Mouse (Mus musculus) cerebral cortex, adult 2 months (tissue): Measurements from ENCODE around the gene B4galt3.

ENCODE experiments used
- WGBS: fragments of 180-500 bp; shearing (Covaris S2); methylation state at CpG from one replicate; pipeline ENCODE4 v1.1.7; 2018; 5-methylcytosine and 5-hydroxymethylcytosine counted together

Gene B4galt3

DNA sequence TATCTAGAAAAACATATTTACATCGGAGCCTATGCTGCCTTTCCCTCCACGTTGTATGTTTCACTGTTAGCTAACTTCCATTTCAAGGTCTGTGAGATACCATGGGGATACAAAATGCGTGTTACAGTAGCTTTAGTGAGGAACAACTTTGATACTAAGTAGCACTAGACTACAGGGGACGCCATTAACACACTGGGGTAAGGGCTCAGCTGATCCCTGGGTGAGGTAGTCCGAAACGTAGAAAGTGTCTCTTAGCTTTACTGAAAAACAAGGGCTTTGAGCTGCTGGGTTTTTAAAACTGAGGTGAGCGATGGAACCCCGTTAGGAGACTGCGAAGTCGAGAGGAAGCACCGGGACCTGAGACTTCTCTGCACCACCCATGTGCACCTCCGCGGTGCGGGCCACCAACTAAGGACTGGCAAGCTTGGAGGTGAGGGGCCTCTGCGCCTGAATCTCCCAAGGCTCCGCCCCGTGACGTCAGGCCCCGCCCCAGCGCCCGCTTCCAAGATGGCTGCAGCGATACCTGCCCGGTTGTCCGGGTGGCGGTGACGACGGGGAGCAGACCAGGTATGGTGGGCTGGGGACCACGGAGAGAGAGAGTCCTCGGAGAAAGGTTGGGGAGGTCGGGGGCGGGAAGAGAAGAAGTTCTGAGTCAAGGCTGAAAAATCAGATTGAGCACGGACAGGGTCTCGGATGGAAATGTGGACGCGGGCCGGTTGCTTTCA, at the start of gene B4galt3:
Gene B4galt3, plus strand, starts transcription at position 481 of the 725 bp plus-strand sequence.
- WGBS: 3% methylated on average over 36 of the region's 36 CpGs

DNA sequence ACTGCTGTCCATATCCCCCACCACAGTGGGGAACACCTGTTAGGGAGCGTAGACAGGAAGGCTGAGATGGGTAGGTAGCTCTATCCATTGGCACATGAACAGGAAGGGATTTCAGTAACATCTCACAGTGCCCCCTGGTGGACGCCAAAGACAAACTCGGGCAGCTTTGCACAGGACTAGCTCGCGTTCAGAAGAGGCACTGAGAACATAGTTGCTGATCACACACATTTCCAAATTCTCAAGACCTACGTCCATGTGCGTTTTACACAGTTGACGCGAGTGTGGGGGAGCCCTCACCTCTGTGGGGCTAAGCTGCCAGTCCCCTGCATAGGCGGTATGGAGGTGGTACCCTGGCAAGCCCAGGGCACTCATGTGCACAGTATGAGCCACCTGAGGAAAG, 49.3 kb upstream of the B4galt3 start:
- 2% methylated on average over 10 of the region's 10 CpGs for WGBS

DNA sequence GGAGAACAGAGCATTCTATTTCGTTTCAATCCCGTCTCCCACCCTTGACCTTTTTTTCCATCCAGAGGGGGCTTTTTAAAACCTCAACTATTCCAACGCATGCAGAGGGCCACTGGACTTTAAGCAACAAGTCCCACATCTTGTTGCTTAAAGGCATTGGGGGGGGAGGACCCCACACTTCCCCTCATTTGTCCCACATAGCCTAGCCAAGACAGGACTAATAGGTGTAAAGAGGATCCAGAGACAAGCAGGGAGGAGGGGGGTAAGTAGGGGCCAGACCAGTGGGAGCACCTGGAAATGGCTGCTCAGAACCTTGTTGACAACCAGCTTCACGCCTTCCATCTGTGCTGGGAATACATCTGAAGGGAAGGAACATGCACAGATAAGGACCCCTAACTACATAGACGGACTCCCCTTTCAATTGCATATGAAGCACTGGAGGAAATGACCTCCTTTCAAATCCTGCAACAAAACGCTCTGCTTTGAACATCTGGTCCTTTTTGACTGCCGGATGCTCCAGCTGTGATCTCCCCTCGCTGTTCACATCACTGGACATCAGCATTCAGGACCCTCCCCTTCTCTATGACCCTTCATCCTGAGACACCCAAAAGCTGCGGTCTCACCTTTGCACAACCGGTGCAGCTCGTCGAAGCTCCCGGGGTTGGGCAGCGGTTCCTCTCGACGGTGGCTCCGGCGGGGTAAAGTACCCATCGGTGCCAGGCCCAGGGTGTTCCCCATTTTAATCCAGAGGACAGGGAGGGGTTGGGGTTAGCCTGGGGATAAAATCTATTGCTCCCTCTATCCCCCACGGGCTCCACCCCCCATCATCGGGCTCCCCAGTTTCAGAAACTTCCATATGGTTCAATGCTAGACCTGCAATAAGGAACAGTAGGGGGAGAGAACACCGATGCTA, 48.6 kb upstream of the B4galt3 start:
- 3% methylated on average over 22 of the region's 22 CpGs for WGBS

DNA sequence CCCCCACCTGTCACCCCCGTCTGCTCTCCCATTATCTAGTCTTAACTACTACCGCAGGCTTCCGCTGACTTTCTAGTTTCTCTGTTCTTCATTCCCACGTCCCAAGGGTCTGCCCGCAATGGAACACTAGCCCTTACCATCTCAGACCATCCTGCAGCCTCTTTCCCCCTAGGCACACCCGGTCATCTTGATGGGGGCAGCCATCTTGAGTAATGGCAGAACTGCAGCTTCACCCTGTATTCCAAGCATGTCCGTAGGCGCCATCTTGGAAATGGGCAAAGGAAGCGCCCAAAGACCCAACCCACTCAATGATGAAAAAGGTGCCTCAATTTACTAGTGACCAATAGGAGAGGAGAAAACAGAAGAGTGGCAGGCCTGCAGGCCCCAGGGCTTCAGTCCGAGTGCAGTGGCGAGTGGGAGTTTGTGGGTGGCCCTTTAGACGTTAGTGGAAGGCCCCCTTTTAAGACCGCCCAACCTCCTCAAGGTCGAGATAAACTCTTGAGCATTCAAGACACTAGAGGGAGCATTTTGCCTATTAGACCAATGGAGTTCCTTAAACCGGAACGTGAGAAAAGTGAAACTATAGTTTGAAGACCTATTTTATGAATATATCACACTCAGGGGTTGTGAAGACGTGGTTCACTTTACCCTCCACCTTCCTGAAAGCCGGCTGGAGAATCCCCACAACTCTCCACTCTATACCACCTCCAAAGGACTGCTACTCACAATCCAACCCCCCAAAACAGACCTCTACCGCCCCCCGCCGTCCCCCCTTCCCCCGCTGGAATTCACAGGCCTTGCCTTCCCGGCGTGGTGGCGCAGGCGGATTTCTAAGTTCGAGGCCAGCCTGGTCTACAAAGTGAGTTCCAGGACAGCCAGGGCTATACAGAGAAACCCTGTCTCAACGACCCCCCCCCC, 47.6 kb upstream of the B4galt3 start, which contains the start of gene Tomm40l:
Gene Tomm40l, minus strand, starts transcription at position 277 of the 918 bp plus-strand sequence.
- WGBS: 1% methylated on average over 28 of the region's 28 CpGs

DNA sequence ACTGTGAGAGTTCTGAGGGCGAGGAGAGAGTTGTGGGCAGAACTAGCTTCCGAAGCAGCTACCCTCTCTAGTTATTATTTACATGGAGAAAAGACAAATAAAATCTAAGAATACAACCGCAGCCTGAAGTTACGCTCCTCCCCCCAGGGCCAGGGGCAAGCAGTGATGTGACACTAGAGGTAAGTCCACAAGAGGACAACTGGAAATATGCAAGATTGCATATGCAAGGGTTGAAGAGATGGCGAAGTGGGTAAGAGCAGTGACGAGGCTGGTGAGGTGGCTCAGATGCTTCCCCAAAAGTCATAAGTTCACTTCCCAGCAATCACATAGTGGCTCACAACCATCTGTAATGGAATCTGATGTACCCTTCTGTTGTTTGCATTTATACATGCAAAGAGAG, 47.0 kb upstream of the B4galt3 start:
- WGBS: 72% methylated on average over 6 of the region's 6 CpGs

DNA sequence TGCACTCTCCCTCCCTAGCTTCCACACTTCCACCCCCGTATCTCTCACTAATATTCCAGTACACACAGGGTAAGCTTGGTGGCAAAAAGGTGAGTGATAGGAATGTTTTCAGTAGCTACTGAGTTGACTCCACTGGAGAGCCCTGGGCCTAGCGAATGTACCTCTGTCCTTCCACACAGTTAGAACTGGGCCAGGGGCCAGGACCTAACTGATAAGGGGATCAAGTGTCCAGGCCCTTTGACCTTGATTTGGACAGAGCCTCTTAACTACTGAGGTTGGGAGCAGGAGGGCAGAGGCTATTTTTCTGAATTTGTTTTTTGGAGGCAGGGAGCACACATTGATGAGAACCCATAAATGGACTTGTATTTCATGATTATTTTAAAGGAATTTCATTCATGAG, 46.3 kb upstream of the B4galt3 start:
- WGBS: 94% methylated on average over 2 of the region's 2 CpGs

DNA sequence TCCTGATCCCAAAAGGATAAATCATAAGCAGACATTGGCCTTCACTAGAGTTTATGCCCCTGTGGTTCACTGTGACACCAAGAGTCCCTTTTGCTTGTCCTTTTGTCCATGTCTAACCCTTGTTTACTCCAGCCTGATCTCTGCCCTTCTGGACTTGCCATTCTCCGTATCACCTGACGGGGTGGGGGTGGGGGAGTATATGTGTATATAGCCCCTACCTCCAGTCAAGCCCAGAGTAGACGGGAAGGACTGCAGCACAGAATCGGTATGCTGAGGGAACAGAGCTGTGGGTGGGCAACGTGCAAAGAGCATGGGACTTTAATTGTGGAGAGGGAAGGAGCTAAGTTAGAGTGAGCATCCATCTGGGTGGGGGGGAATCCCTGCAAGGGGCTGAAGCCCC, 45.3 kb upstream of the B4galt3 start, which contains the start of gene Apoa2:
Gene Apoa2, plus strand, starts transcription at position 198 of the 400 bp plus-strand sequence.
- WGBS: 86% methylated on average over 5 of the region's 5 CpGs

DNA sequence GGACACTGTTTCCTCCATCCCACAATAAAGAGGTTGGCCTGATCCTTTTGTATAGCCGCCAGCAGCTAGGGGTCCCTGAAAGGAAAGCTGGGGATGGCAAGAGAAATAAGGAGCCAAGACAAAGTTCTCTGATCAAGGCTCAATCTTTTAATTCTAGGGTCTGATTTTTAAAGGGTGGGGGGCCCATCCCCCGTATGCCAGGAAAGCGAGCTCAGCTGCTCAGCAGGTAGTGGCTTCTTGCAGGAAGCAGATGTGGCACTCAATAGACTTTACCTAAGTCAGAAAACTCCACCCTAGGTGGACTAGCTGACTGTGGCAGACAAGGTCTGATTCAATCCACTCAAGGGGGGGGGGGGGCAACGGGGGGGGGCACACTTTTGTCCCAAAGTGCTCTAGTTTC, 43.3 kb upstream of the B4galt3 start:
- 51% methylated on average over 4 of the region's 4 CpGs for WGBS

DNA sequence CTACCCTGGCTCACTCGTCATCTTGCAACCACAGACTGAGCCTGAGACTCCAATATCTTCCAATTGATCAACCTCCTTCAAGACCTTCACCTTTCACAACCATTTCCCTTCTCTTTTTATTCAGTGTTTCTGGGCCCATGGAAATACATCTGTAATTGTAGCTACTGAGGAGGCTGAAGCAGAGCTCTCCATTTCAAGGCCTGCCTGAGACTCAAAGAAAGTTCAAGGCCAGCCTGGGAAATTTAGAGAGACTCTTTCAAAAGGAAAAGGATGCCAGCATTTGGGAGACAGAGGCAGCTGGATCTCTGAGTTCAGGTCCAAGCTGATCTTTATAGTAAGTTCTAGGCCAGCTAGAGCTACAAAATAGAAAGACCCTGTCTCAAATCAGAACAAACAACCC, 42.2 kb upstream of the B4galt3 start:
- 93% methylated on average over 1 of the region's 1 CpGs for WGBS

DNA sequence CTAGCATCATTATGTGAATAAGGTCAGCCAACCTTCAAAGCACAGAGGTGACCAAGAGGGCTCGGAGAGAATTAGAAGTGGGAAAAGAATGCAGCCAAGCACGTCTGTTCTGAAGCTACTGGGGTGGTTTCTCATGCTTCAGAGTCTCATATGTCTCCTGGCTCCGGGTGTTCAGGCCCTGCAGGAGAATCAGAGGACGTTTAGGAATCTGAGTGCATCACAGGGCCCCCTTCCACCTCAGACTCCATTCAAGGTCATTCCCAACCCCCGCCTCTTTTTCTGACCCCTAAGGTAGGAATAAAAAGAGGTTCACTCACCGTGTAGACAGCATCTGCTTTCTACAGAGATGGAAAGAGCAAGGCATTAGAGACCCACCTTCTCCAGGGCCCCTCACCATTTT, 40.4 kb upstream of the B4galt3 start:
- 75% methylated on average over 6 of the region's 6 CpGs for WGBS

DNA sequence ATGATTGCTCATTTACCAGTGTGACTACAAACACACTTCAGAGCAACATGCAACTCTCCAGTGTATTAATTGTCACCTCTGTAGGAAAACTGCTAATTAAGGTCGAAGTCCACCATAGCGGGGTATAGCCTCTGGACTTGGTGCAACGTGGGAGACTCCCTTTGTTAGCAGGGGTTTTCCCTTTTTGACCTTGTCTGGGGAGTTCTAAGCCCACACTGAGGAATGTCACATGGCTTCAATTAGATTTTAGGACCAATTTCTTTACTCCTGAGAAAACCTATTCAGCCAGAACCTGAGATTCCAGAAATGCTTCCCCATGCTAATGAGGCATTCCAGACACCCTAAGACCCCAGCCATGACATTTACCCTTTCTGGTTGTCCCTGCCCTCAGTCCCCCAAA, 39.9 kb upstream of the B4galt3 start:
- WGBS: 63% methylated on average over 3 of the region's 3 CpGs

DNA sequence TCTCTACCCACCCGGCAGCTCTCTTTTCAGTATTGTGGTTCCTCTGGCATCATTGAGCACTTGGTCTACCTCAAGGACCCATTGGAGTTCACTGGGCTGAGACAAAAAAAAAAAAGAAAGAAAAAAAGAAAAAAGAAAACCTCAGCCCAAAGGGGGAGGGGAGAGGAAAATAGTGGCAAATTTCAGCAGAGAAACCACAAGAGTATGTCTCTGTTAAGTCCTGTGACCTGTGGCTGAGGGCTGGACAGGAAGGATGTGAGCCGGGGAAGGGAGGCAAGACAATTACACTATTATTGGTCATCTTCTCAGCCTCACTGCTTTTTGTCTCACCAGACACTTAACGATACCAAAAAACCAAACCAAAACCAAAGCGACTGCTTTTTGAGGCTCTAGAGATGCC, 38.3 kb upstream of the B4galt3 start:
- 67% methylated on average over 4 of the region's 4 CpGs for WGBS

DNA sequence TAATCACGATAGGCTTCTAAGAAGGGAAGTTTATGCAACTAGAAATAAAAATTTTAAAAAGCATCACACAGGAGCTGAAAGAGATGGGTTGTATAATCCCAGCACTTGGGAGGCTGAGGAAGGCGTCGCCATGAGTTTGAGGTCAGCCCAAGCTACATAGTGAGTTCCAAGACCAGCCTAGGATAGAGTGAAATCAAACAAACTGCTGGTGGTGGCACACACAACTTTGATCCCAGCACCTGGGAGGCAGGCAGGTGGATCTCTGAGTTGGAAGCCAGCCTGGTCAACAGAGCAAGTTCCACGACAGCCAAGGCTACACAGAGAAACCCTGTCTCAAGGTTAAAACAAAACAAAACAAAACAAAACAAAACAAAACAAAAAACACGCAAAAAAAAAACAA, 37.8 kb upstream of the B4galt3 start:
- WGBS: 78% methylated on average over 5 of the region's 5 CpGs

DNA sequence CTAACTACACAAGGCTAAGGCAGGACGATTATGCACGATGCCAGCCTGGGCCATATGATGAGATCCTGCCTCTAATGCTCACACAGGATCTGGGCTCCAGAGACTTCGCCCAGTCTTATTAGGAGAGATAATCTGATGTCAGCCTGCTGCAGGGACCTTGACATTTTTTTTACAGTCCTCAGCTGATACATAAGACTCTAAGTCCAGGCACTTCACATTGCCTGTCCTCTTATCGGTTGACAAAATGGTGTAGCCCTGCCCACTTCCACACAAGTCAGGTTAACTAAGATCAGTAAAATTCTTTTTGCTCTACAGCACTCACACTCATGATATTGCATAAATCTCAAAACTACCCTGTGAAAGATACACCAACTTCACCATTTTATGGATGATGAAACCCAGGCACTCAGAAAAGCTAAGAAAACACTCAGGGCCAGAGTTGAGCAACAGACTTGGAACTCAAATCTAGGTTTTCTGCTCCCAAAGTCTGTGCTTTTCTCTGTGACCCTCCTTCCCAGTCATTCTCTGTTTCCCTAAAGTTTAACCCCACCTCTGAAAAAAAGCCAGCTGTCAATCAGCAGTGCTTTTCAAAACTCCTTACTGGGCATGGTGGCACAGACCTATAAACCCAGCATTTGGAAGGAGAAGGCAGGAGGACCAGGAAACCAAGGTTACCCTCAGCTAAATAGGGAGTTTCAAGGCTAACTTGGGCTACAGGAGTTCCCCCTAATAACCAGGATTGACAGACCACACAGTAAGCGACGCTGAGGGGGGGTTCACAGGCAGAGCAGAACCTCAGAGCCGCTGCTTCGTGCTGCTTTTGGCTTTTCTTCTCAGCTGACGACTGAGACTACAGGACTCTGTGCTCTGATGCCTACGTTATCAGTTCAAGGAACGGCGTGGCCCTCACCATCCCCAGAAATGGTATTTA, 37.1 kb upstream of the B4galt3 start:
- WGBS: 78% methylated on average over 12 of the region's 12 CpGs

DNA sequence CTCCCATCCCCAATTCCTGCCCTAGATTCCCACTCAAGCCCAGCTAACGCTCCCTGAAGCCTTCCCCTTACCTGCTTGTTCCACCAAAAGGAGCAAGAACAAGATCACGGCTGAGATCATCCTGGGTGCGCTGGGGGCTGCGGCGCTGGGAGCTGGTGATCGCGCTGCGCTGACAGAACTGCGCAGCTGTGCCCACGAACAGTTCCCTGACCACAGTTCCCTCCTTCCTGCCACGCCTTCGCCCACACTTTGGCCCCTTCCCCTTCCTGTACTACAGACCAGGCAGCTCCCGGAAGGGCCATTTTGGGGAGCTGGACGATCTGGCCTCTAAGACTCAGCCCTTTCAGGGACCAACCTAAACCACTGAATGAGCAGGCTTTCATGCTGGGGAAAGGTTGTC, 36.0 kb upstream of the B4galt3 start, which contains the start of gene Fcer1g:
Gene Fcer1g, minus strand, starts transcription at position 240 of the 400 bp plus-strand sequence.
- WGBS: 83% methylated on average over 14 of the region's 14 CpGs

DNA sequence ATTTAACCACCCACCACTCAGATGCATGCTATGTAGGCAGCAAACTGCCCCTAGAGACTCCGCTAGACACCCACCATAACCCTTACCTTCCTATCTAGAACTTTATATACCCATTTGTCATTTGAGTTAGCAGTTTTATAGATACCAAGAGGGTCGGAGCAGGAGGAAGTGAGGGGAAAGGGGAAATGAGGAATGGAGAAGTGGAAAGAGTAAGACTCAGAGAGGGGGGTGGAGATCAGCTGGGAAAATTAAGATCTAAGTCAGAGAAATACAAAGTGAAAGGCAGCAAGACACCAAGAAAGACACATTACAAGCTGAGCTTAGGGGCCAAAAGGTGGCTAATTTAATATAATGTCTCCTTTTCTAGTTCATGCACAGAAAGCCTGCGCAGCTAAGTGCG, 35.6 kb upstream of the B4galt3 start:
- WGBS: 91% methylated on average over 4 of the region's 4 CpGs

DNA sequence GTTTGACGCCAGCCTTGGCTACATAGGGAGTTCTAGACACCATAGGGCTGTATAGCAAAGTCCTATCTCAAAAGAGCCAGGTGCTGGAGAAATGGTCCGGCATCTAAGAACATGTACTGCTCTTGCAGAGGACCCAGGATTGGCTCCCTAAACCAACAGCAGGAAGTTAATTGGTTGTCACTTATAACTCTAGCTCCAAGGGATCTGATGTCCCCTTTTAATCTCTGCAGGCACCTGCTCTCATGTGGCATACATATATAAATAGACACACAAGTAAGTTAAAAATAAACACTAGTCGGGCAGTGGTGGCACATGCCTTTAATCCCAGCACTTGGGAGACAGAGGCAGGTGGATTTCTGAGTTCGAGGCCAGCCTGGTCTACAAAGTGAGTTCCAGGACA, 34.3 kb upstream of the B4galt3 start:
- WGBS: 64% methylated on average over 4 of the region's 4 CpGs

DNA sequence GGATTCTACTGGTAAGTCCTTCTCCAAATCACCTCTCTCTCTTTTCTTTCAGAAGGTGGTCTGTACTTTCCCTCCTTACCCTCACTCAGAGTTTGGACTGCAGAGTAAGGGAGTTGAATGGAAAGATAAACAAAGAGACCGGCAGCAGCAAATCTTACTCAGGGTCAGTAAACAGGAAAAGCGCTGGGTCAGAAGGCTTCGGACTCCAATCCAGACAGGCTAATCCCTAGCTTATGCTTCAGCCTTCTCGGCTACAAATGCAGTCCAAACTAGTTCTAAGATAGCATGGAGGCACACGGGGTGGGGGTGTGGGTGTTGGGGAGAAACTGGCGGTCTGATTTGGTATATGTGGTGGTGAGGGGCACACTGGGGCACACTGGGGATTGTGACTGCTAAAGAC, 32.7 kb upstream of the B4galt3 start:
- 86% methylated on average over 6 of the region's 6 CpGs for WGBS

DNA sequence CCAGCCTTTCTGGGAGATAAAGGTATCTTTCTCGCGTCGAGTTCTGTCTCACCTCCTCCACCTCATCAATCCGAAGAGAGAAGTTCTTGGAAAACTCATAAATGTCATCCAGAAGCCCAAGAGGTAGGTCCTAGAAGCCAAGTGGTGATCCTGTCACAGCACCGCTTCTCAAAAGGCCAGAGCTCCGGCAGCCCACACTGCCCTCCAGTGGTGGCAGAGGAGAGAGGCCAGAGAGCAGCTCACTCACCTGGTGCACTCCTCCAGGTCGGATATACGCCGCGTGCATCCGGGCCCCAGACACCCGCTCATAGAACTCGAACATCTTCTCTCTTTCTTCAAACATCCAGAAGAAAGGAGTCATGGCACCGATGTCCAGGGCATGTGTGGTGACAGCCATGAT, 31.7 kb upstream of the B4galt3 start:
- WGBS: 72% methylated on average over 14 of the region's 14 CpGs

DNA sequence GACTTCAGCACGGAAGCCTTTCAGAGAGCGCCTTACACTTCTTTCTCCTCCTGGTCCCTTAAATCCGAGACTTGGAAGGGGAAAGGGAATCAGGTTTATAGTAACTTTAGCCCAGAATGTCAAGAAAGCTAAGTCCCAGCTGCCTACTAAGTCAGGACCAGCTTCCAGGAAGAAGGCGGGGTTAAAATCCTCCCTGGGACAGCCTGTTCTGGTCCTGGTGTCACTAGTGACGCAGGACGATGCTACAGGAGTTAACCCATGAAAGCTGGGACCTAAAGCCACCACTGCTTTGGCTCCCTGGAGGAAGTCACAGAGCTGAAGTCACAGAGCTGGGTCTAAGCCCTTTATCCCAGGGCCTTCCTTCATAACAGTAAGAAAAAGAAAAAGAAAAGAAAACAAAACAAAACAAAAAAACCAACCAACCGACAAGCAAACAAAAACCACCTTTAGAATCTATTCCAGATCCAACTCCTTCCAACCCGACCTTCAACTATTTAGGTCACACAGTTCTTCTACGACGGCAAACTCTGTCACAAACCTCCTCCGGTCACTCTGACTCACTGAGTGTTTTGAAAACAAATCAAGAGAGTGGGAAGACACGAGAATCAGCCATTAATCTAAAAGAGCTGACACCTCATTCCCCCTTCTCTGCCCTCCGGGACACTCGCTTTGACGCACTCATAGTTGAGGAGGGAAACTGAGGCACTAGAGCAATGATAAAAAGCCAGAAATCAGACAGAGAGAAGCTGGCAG, 30.0 kb upstream of the B4galt3 start:
- 63% methylated on average over 15 of the region's 15 CpGs for WGBS
